Mouse (Mus musculus) olfactory bulb, adult 2 months (tissue): ENCODE measurements at regions not wholly inside any gene's neighbourhood (a gene's known extent, or its start where the extent isn't known, plus 50 kb on each side); places are given as distances from the start of the nearest gene placed in this dataset.
"Not testable (repeated sequence)": the region's sequence is repeated elsewhere in the genome, so short reads cannot be mapped to it uniquely, and the experiment has no call there.

Experiments used
- H3K27ac ChIP-seq: fragments of 200-500 bp; 2 replicates; pipeline ENCODE4 v1.5.1; 2012; ENCODE audit warnings: low read depth, low read length; ENCODE audit not compliant: insufficient read depth
- H3K4me1 ChIP-seq: fragments of 200-500 bp; 2 replicates; pipeline ENCODE4 v1.6.1; 2012; ENCODE audit warnings: low read length; ENCODE audit not compliant: control insufficient read depth, insufficient read depth
- H3K4me3 ChIP-seq: fragments of 200-500 bp; 2 replicates; pipeline ENCODE4 v1.5.1; 2012; ENCODE audit warnings: mild to moderate bottlenecking, low read depth, low read length, moderate library complexity; ENCODE audit not compliant: insufficient read depth
- CTCF ChIP-seq: fragments of 200-500 bp; IDR thresholded peaks from 2 replicates; pipeline ENCODE4 v1.5.1; 2012; ENCODE audit warnings: low read depth, mild to moderate bottlenecking, low read length, moderate library complexity; ENCODE audit not compliant: insufficient read depth
- POLR2A ChIP-seq: fragments of 200-500 bp; IDR thresholded peaks from 2 replicates; pipeline ENCODE4 v1.6.1; 2012; ENCODE audit warnings: mild to moderate bottlenecking, low read depth, low read length, moderate library complexity; ENCODE audit not compliant: insufficient read depth
- WGBS: fragments of 180-500 bp; shearing (Covaris S2); methylation state at CpG from one replicate; pipeline ENCODE4 v1.1.7; 2018; 5-methylcytosine and 5-hydroxymethylcytosine counted together

GRCm38 (mm10) chr4:6600766-6601367 is 1638.0 kb downstream of the Car8 start:
- TF ChIP-seq POLR2A (no peak), CTCF (no peak)
- H3K27ac ChIP-seq: no peak overlapping the region
- H3K4me1 ChIP-seq: no peaks in the 10 kb centered on the region
- H3K4me3 ChIP-seq: no peak overlapping the region
- WGBS: 53% methylated on average over 7 of the region's 7 CpGs

DNA sequence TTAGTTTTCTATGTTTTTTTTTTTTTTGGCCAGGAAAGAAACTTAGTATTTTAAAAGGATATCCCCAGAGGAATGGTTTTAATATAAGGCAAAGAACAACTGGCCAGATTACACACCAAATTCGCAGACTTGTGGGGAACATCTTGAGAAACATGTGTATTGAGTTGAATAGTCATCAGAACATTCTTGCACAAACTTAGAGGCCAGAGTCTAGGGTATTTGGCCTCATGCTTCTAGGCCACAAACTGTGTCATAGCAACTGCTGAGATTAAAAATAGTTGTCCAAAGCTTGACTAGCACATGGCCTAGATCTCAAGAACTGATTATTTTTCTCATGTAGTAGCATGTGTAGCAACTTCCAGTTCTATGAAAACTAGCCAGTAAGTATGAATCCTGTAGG is 1642.5 kb downstream of the Car8 start:
- no peak overlapping the region for H3K4me3 ChIP-seq
- no peak overlapping the region for H3K27ac ChIP-seq
- 77% methylated on average over 1 of the region's 1 CpGs for WGBS
- TF ChIP-seq POLR2A (no peak), CTCF (no peak)
- H3K4me1 ChIP-seq: no peaks in the 10 kb centered on the region

DNA sequence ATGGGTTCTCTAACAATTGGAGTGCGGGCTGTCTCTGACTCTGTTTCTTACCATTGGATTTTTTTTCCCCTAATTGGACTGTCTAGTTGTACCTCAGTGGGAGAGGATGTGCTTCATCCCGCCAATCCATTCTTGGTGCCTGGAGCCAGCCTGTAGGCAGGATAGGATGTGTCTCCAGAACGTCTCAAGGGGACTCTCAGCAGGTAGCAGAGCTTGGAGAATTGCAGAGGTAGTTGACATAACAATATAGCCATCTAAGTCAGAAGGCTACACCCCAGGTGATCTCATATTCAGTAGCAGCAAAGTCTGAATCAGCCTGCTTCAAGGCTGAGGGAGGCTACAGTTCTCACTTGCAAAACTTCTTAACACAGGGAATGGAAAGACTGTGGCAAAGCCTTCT is 1646.0 kb downstream of the Car8 start:
- not testable (repeated sequence) for H3K4me1 ChIP-seq, H3K4me3 ChIP-seq, H3K27ac ChIP-seq
- WGBS: 78% methylated on average over 3 of the region's 3 CpGs

GRCm38 (mm10) chr4:6561604-6562357 is 1677.1 kb downstream of the Car8 start:
- H3K27ac ChIP-seq: no peak overlapping the region
- TF ChIP-seq POLR2A (no peak), CTCF (no peak)
- WGBS: 43% methylated on average over 11 of the region's 11 CpGs
- no peaks in the 10 kb centered on the region for H3K4me1 ChIP-seq
- H3K4me3 ChIP-seq: no peak overlapping the region

DNA sequence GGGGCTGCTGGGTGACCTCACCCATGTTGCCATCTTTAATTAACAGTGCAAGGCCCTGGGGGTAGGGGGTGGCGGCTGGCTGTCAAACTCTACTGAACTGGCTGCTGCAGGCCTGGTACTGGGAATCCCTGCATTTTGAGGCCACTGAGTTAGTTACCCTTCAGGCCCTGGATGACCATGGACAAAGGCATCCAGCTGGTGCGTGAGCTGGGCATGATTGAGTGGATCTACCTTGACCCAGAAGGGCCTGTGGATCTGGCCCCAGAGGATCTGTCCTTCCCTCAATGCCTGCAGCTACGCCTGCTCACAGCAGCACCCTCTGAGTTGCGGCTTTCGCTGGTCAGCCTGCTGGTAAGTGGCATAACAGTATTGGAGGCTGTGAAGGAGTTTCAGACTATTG is 1699.2 kb downstream of the Car8 start:
- Histone ChIP-seq H3K27ac (no peak overlapping the region), H3K4me3 (no peak overlapping the region), H3K4me1 (no peaks in the 10 kb centered on the region)
- 94% methylated on average over 5 of the region's 5 CpGs for WGBS
- TF ChIP-seq CTCF (no peak), POLR2A (no peak)

DNA sequence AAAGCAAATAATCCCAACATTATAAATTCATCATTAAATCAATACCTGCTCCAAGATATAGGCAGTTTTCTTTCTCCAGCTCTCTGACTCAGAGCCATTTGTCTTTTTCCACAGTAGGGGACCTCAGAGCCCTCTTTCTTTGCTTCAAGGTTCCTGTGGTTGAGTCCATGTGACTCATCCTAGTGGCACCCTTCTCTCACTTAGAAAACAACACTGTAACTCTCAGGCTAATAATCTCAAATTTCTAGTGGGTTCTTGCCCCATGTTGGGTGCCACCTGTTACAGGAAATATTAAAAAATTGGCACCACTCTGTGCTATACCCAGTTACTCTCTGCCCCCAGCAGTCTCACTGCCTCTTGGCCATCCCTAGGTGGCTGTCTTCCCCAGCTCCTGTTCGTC is 1706.4 kb downstream of the Car8 start:
- H3K27ac ChIP-seq: no peak overlapping the region
- 92% methylated on average over 1 of the region's 1 CpGs for WGBS
- TF ChIP-seq POLR2A (no peak), CTCF (no peak)

GRCm38 (mm10) chr4:6517626-6518025 is 1721.2 kb downstream of the Car8 start:
- TF ChIP-seq CTCF (no peak), POLR2A (no peak)
- no peaks in the 10 kb centered on the region for H3K4me1 ChIP-seq
- no peak overlapping the region for H3K27ac ChIP-seq
- no peak overlapping the region for H3K4me3 ChIP-seq
- WGBS: 91% methylated on average over 1 of the region's 1 CpGs

More for the DNA sequence above, 1706.4 kb downstream of the Car8 start:
- Histone ChIP-seq H3K4me3 (no peak overlapping the region), H3K4me1 (no peaks in the 10 kb centered on the region)

DNA sequence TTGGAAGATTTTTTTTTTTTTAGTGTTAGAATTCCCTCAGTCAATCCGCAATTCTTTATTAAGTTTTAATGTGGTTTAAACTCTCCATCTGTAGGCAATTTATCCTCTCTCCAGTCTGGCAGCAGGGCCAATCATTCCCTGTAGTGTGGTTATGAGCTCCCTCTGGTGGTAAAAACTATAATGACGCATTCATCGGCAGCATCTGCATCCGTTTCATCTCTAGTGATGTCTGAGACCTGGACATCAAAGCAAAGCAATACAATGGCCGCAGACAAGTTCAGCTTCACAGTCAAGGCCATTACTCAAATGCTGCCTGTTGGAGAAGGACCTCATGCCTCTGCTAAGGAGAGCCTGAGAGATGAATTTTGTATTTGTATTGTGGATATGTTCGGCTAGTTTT is 1721.7 kb upstream of the Impad1 start:
- H3K27ac ChIP-seq: no peak overlapping the region
- TF ChIP-seq POLR2A: no peak
- no peak for TF ChIP-seq CTCF
- H3K4me1 ChIP-seq: no peaks in the 10 kb centered on the region
- no peak overlapping the region for H3K4me3 ChIP-seq
- WGBS: 18% methylated on average over 6 of the region's 6 CpGs

DNA sequence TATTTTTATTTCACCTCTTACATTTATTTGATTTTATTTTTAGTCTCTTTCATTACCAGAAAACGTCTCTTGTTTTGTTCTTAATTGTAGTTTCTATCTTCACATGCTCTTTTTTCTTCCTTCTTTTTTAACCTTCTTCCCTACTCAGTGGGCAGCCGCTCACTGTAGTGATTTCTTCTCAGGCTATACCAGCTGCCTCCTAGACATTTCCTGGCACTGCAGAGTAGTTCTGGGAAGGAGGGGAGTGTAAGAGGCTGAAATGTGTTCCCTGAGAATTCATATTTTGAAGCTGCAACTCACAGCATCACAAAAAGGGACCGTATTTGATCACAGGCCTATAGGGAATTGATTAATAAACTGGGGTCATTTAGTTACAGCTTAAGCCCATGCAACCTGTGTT is 1720.5 kb upstream of the Impad1 start:
- Histone ChIP-seq H3K27ac (no peak overlapping the region), H3K4me1 (no peaks in the 10 kb centered on the region), H3K4me3 (no peak overlapping the region)
- TF ChIP-seq POLR2A (no peak), CTCF (no peak)
- 49% methylated on average over 3 of the region's 3 CpGs for WGBS
